Mouse (Mus musculus) cortical plate, adult 2 months (tissue): ENCODE results near the gene Unc45b. TPM values are rescaled to one million over a fixed set of nuclear protein-coding genes. Genes with fewer than 3 reads are reported as not detected.

Experiments used
- H3K27ac ChIP-seq: fragments of 200-500 bp; 2 replicates; pipeline ENCODE4 v1.5.1; 2012; ENCODE audit warnings: low read length, control low read depth, inconsistent platforms; ENCODE audit not compliant: insufficient read depth
- H3K4me1 ChIP-seq: fragments of 200-500 bp; 2 replicates; pipeline ENCODE4 v1.6.1; 2011; ENCODE audit warnings: low read length; ENCODE audit not compliant: control insufficient read depth, insufficient read depth
- H3K4me3 ChIP-seq: fragments of 200-500 bp; 2 replicates; pipeline ENCODE4 v1.5.1; 2011; ENCODE audit warnings: mild to moderate bottlenecking, low read length, control low read depth; ENCODE audit not compliant: insufficient read depth
- CTCF ChIP-seq: fragments of 200-500 bp; IDR thresholded peaks from 2 replicates; pipeline ENCODE4 v1.5.1; 2011; ENCODE audit warnings: mild to moderate bottlenecking, control low read depth, low read length; ENCODE audit not compliant: insufficient read depth; ENCODE audit errors: extremely low read depth
- POLR2A ChIP-seq: fragments of 200-500 bp; IDR thresholded peaks from 2 replicates; pipeline ENCODE4 v1.6.1; 2011; ENCODE audit warnings: mild to moderate bottlenecking, low read length, control low read depth; ENCODE audit not compliant: insufficient read depth; ENCODE audit errors: extremely low read depth
- polyA plus RNA-seq: library from polyadenylated mRNA; depleted of rRNA; stranded (reverse); fragments of >200 nt; gene quantifications from 2 replicates; pipeline ENCODE4 v1.2.3, GENCODE M21; 2012

Gene Unc45b
- polyA plus RNA-seq, 1 experiment = 2.0 TPM

DNA sequence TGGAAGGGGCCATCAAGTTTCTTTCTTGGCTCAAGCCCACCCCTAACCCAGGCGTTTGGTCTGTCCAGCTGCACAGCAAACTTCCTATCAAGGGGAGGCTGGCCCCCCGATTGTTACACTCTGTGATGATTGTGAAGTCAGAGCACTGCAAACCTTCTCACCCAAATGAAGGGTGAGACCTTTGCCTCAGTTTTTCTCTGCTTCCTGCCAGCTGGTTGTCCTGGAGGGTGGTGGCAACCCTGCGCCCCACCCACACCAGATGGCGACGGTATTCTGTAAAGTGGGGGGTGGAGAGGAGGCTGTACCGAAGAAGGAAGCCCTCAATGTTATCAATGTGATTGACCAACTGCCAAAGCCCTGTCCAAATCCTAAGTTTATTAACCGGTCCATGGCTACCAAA lies 18.4 kb upstream of the Unc45b start, which contains the start of gene Fndc8:
TSS of gene Fndc8 (plus strand) at position 189 of the 400 bp plus-strand sequence.
- Histone ChIP-seq H3K4me3 (no peak within 1 kb of the TSS), H3K27ac (no peak within 1 kb of the TSS), H3K4me1 (0 out of 2 replicates have a peak, but pooled peaks cover 2% of the 10 kb centered on the region)
- TF ChIP-seq CTCF (no peak), POLR2A (no peak)

DNA sequence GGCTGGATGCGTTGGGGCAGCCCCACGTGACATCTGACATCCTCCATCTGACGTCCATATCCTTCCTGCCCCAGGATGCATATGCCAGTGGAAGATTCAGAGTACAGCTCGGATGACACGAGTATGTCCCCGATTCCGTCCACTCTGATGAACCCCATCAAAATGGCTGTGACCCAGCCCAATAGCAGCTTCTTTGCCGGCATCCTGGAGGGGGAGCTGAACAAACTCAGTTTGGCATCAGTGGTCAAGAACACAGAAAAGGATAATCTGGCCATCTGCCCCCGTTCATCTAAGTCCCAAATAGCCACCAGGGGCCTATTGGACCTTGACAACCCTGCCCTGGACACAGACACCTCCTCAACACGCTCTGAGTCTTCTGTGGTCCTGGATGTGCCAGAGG lies 12.9 kb upstream of the Unc45b start:
- Histone ChIP-seq H3K27ac (no peak overlapping the region), H3K4me3 (no peak overlapping the region), H3K4me1 (no peaks in the 10 kb centered on the region)
- TF ChIP-seq CTCF (no peak), POLR2A (no peak)

DNA sequence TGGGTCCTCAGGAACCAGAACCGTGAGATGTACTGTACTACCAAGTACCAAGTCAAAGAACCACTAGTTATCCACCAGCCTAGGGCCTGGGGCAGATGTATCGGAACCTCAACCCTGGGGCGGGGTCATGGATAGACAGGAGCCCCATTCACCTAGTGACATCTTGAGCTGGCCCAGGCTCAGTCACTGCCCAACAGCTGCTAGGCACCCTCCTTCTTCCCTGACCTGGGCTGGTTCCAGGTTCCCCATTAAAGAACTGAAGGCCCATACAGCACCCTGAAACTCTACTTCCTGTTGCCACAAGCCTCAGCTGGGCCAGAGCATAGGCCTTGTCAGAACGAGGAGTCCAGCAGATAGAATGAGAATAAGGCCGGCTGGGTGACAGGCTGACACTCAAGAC lies 10.6 kb upstream of the Unc45b start:
- Histone ChIP-seq H3K27ac (no peak overlapping the region), H3K4me1 (no peaks in the 10 kb centered on the region), H3K4me3 (no peak overlapping the region)
- TF ChIP-seq CTCF (no peak), POLR2A (no peak)

DNA sequence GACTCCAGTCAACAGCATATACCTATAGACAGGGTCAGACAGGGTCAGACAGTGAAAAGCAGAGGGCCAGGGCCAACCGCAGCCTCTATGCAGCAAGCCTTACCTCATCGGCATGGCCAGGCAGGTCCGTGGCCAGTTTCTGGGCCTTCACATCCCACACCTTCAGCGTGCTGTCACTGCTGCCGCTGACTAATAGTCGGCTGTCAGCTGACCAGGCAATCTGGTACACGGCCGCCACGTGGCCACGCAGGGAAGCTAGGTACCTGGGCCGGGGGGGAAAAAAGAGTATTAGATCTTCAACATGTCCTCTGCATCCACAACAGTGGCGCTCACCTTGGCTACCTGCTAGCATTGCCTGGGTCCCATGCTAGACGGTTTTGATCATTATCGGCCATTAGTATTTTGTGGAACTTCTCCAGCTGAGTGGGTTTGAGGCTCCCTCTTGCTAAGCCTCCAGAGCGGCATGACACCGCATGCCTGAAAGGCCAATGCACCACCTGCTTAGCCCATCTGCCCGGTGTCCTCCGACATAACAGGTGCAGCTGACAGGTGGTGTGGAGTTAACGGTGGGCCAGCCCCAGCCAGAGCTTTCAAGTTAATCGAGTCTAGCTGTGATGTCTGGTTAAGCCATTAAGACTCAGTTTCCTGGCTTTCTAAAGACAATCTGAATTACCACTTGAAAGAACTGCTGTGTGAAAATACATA lies 8.6 kb upstream of the Unc45b start:
- TF ChIP-seq CTCF (no peak), POLR2A (no peak)
- Histone ChIP-seq H3K4me3 (no peak overlapping the region), H3K27ac (no peak overlapping the region), H3K4me1 (no peaks in the 10 kb centered on the region)

DNA sequence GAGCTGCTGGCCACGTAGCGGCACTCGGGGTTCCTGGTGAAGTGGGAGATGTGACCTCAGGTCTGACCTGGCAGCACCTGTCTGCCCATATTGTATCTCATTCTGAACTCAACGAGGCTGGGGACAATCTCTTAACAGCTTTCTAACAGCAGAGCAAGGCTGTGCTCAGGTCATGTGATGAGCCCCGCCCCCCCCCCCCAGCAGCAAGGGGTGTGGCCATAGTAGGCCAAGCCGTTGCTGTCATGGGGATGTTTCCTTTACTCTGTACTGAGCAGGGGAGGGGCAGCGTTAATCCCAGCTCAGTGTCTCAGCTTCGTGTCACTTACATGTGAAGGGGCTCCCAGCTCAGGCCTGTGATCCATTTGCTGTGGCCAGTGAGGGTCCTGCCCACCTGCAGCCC lies 5.4 kb upstream of the Unc45b start:
- Histone ChIP-seq H3K4me1 (peaks cover 4% of the 10 kb centered on the region), H3K4me3 (no peak overlapping the region), H3K27ac (no peak overlapping the region)
- TF ChIP-seq POLR2A (no peak), CTCF (no peak)

DNA sequence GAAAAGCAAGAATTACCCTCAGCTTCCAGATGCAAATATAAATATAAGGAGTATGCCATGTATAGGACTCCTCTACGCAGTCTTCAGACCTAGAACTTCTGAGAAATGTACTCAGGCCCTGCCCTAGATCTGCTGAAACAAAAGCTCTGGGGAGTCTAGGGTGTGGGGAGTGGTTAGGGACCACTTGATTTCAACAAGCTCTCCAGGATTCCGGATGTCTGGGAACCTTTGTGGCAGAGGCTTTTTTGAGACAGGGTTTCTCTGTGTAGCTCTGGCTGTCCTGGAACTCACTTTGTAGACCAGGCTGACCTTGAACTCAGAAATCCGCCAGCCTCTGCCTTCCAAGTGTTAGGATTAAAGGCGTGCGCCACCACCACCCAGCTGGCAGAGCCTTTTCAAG lies 4.5 kb upstream of the Unc45b start:
- Histone ChIP-seq H3K27ac (no peak overlapping the region), H3K4me1 (peaks cover 4% of the 10 kb centered on the region), H3K4me3 (no peak overlapping the region)
- TF ChIP-seq POLR2A (no peak), CTCF (no peak)

DNA sequence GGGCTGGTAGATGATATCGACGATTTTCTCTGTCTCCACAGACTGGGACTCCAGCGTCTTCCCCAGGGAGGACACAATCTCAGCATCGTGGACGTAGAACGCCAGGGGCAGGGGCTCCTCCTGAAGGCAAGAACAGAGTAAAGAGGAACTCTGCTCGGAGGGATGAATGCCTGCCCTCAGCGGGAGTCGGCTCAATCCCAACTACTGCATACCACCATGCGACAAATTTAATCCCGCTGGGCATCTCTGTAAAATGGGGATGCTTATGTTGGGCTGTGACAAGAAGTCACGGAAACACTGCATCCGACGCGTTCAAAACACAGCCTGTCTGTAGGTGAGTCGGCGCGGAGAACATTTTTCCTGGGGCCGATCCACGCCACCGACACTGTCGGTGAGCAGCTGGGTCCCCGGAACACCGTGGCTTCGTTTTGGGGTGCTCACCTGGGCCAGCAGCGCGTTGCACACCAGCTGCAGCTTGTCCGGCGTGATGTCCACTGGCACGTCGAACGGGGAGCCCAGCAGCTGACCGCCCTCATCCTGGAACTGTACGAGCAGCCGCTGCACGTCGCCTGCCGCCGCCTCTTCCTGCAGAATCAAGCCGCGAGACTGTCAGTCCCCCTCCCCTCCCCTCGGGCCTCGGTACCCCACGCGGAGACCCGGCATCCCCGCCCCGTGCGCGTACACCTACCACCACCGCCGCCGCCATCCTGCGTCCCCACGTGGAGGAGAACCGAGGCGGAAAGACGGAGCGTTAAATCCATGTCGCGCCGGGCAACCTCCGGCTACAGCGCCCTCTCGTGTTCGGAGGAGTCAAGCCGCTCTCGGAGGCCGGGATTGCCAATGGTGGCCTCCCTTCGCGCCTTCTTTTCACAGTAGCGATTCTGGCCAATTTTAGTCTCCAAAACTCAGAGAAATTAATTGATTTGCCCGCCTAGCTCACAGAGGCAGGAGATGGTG lies 2.4 kb upstream of the Unc45b start, which contains the start of gene Nle1:
TSS of gene Nle1 (minus strand) at position 761 of the 957 bp plus-strand sequence.
- Histone ChIP-seq H3K4me1 (peaks cover 4% of the 10 kb centered on the region), H3K27ac (no peak within 1 kb of the TSS), H3K4me3 (peak within 1 kb of the TSS; percentile 82)
- TF ChIP-seq POLR2A = 0 out of 2 replicates have a peak, but pooled peaks have one; percentile 48
- peak; percentile 76 for TF ChIP-seq CTCF

DNA sequence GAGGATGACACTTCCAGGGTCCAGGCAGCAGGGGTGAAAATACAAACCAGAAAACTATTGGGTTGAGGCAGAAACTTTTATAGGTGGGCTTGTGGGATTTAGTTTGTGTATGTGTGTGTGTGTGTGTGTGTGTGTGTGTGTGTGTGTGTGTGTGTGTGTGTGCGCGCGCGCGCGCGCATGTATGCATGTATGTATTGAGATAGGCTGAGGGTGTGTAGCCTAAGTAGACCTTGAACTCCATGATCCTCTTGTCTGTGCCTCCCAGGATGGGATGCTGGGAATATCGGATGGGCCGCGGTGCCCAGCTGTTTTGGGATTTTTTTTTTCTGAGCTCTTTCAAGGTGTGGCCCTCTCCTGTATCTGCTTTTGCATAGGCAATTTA lies 1.8 kb upstream of the Unc45b start:
- peaks cover 4% of the 10 kb centered on the region for H3K4me1 ChIP-seq
- TF ChIP-seq CTCF (no peak), POLR2A (no peak)
- peak overlapping the region; percentile 82; the same call in 1 of the 2 replicates for H3K4me3 ChIP-seq
- no peak overlapping the region for H3K27ac ChIP-seq

DNA sequence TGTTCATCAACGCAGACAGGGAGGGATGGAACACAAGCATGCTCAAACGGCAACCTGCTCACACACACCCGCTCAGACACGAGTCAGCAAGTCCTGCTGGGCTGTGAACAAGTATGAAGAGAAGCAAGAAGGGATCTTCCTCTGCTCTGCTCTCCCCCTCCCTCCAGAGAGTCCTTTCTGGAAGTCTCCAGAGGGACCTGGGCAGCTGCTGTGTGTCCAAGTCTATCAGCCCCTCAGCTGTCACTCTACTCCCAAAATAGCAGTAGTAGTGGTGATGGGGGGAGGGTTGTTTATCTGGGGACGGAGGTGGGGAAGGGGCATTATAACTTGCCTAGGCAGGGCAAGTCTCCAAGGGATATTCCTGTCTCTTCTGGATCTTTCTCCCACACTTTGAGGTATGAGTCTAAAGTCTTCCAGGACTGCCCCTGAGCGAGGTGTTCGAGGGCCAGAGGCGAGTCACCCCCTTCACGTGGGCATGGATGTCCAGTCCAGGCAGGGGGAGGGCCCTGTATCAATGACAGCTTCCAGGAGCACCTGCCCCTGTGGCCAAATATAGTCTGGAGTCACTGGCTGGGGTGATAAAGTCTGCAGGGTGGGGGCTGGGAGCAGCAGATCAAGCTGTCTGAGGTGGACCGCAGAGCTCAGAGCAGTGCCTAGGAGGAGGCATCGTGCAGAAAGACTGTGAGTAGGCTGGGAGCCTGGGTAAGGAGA lies 484 bp downstream of the Unc45b start:
- TF ChIP-seq CTCF = no peak
- no peak for TF ChIP-seq POLR2A
- H3K4me3 ChIP-seq = no peak overlapping the region
- peaks cover 4% of the 10 kb centered on the region for H3K4me1 ChIP-seq
- H3K27ac ChIP-seq = no peak overlapping the region
